Mouse (Mus musculus): ENCODE results near the gene Nfatc3. TPM values are rescaled to one million over a fixed set of nuclear protein-coding genes. Genes with fewer than 3 reads are reported as not detected.

Gene Nfatc3
- polyA plus RNA-seq, 1 experiment from 2014 or later: 6.2 TPM

DNA sequence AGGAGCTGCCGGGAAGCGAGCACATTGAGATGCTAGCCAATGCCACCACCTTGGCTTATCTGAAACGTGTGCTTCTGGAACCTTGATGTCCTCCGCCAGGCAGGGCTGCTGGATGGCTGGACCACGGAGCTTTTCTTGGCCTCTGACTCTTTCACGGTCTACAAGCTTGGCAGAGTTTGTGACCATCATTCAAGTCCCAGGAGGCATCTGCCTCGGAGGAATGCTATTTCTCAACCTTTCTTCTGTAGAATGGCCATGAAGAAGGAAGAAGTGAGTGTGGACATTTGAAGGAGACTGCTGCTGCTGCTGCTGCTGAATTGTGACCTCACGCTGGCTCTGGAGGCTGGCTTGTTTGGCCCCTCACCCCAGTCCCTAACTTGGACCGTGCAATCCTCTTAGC is 104.6 kb downstream of the Nfatc3 start:
- WGBS: 87% methylated on average over 9 of the region's 9 CpGs
- Histone ChIP-seq H3K4me1 (replicated peaks; ENCODE audit: control insufficient read depth, insufficient read depth, low read length) (no peaks in the 10 kb centered on the region; the same call in 1 of the 2 replicates), H3K4me3 (ENCODE audit: low read depth, low read length) (no peak overlapping the region), H3K27me3 (replicated peaks; ENCODE audit: control insufficient read depth, insufficient read depth, low read length) (no peaks in the 10 kb centered on the region), H3K27ac (ENCODE audit: low read depth, low read length) (no peak overlapping the region), H3K4me2 (no peak overlapping the region), H3K9me3 (ENCODE audit: control insufficient read depth, low read length) (no peaks in the 10 kb centered on the region), H3K9ac (ENCODE audit: low read depth, low read length) (no peak overlapping the region), H3K36me3 (ENCODE audit: control insufficient read depth, insufficient read depth, low read length) (peaks cover 25% of the 10 kb centered on the region; the same call in 1 of the 2 replicates)
- ATAC-seq (replicated peaks; ENCODE audit: low FRiP score) (no peak), DNase-seq (ENCODE audit: low spot score) (no peak)

DNA sequence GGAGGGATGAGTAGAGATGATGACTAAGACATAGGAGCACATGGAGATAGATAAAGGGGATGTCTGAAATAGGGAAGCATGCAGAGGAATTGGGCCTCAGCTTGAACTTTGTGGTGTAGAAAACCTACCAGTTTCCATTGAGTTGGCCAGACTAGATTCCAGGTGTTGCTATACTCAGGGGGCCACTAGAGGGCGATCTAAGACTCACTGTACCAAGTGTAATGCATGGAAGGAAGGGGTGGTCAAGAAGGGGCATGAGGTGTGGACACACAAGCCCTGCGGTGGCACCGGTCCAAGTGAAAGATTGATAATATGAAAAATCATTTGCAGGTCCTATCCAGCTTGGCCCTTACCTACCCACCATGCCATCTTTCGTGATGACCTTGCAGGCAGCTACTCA is 106.8 kb downstream of the Nfatc3 start:
- ATAC-seq (replicated peaks; ENCODE audit: low FRiP score): no peak
- Histone ChIP-seq H3K27me3 (replicated peaks; ENCODE audit: control insufficient read depth, insufficient read depth, low read length) (no peaks in the 10 kb centered on the region), H3K4me2 (no peak overlapping the region), H3K4me3 (ENCODE audit: low read depth, low read length) (no peak overlapping the region), H3K4me1 (replicated peaks; ENCODE audit: control insufficient read depth, insufficient read depth, low read length) (peaks cover 6% of the 10 kb centered on the region), H3K9me3 (ENCODE audit: control insufficient read depth, low read length) (no peaks in the 10 kb centered on the region), H3K9ac (ENCODE audit: low read depth, low read length) (no peak overlapping the region), H3K27ac (ENCODE audit: low read depth, low read length) (no peak overlapping the region), H3K36me3 (ENCODE audit: control insufficient read depth, insufficient read depth, low read length) (peaks cover 14% of the 10 kb centered on the region; the same call in 1 of the 2 replicates)
- WGBS: 52% methylated on average over 4 of the region's 4 CpGs
- DNase-seq (ENCODE audit: low spot score): peak; percentile 72

DNA sequence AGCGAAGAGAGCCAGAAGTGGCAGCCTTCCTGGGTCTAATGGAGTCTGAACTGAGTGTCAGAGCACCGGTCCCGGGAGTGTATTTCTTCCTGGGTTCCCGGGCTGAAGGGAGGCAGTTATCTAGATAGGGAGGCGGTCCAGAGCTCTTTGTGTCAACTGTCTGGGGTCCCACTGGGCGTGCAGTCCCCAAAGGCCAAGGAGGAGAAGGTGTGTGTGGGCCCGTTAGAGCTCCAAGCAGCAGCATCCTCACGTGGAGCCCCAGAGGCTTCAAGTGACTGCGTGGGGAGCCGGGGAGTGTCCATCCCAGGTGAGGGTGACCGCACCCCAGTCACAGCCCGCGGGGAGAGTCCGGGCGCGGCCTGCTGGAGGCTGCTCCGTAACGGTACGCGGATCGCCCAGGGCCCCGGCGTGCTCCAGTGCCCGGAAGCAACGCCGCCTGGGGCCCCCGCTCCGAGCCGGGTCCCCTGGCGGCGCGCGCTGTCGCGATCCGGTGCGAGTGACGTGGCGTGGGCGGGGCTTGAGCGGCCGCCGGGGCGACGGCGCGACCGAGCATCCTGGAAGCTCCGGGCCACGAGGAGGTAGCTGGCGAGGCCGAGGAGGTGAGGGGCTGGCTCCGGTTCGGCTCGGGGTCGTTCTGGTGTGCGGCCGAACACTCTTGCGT is 109.8 kb downstream of the Nfatc3 start, which contains the start of gene Slc7a6:
TSS of gene Slc7a6 (plus strand) at position 502 of the 661 bp plus-strand sequence.
- Histone ChIP-seq H3K9me3 (ENCODE audit: control insufficient read depth, low read length) (no peaks in the 10 kb centered on the region), H3K27ac (ENCODE audit: low read depth, low read length) (peak within 1 kb of the TSS; percentile 86), H3K4me3 (ENCODE audit: low read depth, low read length) (peak within 1 kb of the TSS; percentile 88), H3K27me3 (replicated peaks; ENCODE audit: control insufficient read depth, insufficient read depth, low read length) (no peaks in the 10 kb centered on the region), H3K9ac (ENCODE audit: low read depth, low read length) (peak within 1 kb of the TSS; percentile 86), H3K4me1 (replicated peaks; ENCODE audit: control insufficient read depth, insufficient read depth, low read length) (peaks cover 6% of the 10 kb centered on the region), H3K4me2 (peak within 1 kb of the TSS; percentile 98), H3K36me3 (ENCODE audit: control insufficient read depth, insufficient read depth, low read length) (peaks cover 4% of the 10 kb centered on the region; the same call in 1 of the 2 replicates)
- ATAC-seq (replicated peaks; ENCODE audit: low FRiP score): peak; percentile 89
- DNase-seq (ENCODE audit: low spot score): peak; percentile 87
- under 1% methylated on average over 59 of the region's 59 CpGs for WGBS

DNA sequence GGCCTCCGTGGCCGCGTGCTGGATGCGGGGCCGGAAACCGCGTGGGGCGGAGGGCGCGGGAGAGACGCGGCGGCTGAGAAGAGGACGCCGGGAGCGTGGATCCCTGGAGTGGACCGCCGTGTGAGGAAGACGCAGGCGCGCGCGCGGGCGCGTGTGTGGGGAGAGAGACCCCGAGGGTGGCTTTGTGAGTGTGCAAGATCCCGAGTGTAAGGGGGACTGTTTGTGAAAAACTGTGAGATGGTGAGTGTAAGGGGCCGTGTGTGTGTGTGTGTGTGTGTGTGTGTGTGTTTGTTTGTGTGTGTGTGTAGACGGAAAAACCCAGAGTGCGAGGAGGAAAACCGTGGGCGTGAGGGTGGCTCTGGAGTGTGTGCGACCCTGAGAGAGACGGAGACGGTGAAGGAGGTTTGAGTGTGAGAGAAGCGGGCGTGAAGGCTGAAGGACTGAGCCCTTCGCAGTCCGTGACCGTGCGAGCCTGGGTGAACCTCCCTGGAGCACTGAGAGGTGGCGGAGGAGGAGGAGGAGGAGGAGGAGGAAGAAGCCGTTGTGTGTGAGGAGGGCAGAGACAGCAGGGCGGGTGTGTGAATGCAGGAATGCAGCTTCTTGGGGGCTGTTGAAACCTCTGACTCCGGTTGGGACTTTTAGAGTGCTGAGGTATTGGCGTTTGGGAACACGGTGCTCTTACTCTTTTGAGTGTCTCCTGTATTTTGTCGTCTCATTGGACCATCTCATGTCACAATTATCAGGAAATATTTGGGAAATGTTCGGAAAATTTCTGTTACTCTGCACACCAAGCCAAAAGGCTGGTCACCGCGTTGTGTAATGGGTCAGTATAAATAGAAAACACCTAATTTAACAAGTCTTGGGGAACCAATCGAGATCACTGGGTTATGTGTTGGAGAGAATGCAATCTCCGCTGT is 110.6 kb downstream of the Nfatc3 start:
- ATAC-seq (replicated peaks; ENCODE audit: low FRiP score) (peak; percentile 63), DNase-seq (ENCODE audit: low spot score) (peak; percentile 66)
- H3K36me3 ChIP-seq (ENCODE audit: control insufficient read depth, insufficient read depth, low read length): no peaks in the 10 kb centered on the region
- H3K9ac ChIP-seq (ENCODE audit: low read depth, low read length): peak overlapping the region; percentile 86
- H3K4me3 ChIP-seq (ENCODE audit: low read depth, low read length): peak overlapping the region; percentile 88
- peak overlapping the region; percentile 86 for H3K27ac ChIP-seq (ENCODE audit: low read depth, low read length)
- 1% methylated on average over 54 of the region's 54 CpGs for WGBS
- no peaks in the 10 kb centered on the region for H3K27me3 ChIP-seq (replicated peaks; ENCODE audit: control insufficient read depth, insufficient read depth, low read length)
- no peaks in the 10 kb centered on the region for H3K9me3 ChIP-seq (ENCODE audit: control insufficient read depth, low read length)
- peak overlapping the region; percentile 98 for H3K4me2 ChIP-seq
- H3K4me1 ChIP-seq (replicated peaks; ENCODE audit: control insufficient read depth, insufficient read depth, low read length): peaks cover 6% of the 10 kb centered on the region

DNA sequence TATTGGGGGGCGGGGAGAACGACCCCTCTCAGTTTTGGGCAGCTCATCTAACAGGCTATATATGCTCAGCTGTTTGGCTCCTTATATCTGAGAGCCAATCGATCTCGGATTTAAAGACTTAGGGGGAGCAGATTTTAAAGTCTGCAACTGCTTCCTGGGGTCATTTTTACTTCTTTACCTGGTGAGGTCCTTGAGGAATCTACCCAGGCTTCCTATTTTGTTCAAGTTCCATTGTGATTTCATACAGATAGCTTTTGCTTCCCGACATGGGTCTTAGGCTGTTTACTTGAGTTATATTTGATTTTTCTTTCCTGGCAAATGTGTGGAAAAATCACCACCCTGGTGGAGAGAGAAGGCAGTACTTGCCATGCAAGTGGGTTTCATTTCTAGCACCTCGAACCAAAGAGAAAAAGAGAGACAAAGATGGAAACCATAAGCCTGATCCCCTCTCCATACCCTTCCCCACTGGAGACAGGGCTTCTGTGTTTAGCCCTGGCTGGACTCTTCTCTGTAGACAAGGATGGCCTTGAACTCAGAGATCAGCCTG is 111.4 kb downstream of the Nfatc3 start:
- peak overlapping the region; percentile 88 for H3K4me3 ChIP-seq (ENCODE audit: low read depth, low read length)
- H3K27ac ChIP-seq (ENCODE audit: low read depth, low read length): no peak overlapping the region
- peak overlapping the region; percentile 98 for H3K4me2 ChIP-seq
- no peak for ATAC-seq (replicated peaks; ENCODE audit: low FRiP score)
- H3K36me3 ChIP-seq (ENCODE audit: control insufficient read depth, insufficient read depth, low read length): no peaks in the 10 kb centered on the region
- no peak for DNase-seq (ENCODE audit: low spot score)
- H3K9ac ChIP-seq (ENCODE audit: low read depth, low read length): peak overlapping the region; percentile 86
- peaks cover 6% of the 10 kb centered on the region for H3K4me1 ChIP-seq (replicated peaks; ENCODE audit: control insufficient read depth, insufficient read depth, low read length)
- H3K27me3 ChIP-seq (replicated peaks; ENCODE audit: control insufficient read depth, insufficient read depth, low read length): no peaks in the 10 kb centered on the region
- H3K9me3 ChIP-seq (ENCODE audit: control insufficient read depth, low read length): no peaks in the 10 kb centered on the region
- 30% methylated on average over 6 of the region's 6 CpGs for WGBS

DNA sequence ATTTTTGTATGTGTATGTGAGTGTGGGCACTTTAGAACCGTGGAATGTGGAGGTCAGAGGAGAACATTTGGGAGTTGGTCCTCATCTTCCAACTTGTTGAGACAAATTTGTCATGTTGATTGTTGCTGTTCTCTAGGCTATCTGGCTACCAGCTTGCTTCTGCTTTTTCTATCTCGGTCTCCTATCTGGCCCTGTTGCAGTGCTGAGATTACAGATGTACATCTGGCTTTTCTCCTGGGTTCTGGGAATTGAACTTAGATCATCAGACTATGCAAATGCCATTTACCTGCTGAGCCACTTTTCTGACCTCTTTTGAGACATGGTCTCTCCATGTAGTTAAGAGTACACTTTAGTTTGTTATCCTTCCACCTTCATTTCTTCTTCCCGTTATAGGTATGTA is 114.9 kb downstream of the Nfatc3 start:
- Histone ChIP-seq H3K27ac (ENCODE audit: low read depth, low read length) (no peak overlapping the region), H3K9me3 (ENCODE audit: control insufficient read depth, low read length) (no peaks in the 10 kb centered on the region), H3K9ac (ENCODE audit: low read depth, low read length) (no peak overlapping the region), H3K27me3 (replicated peaks; ENCODE audit: control insufficient read depth, insufficient read depth, low read length) (no peaks in the 10 kb centered on the region), H3K36me3 (ENCODE audit: control insufficient read depth, insufficient read depth, low read length) (no peaks in the 10 kb centered on the region), H3K4me3 (ENCODE audit: low read depth, low read length) (no peak overlapping the region), H3K4me1 (replicated peaks; ENCODE audit: control insufficient read depth, insufficient read depth, low read length) (peaks cover 16% of the 10 kb centered on the region), H3K4me2 (no peak overlapping the region)
- DNase-seq (ENCODE audit: low spot score): no peak
- ATAC-seq (replicated peaks; ENCODE audit: low FRiP score): no peak
- 75% methylated on average over 3 of the region's 3 CpGs for WGBS

DNA sequence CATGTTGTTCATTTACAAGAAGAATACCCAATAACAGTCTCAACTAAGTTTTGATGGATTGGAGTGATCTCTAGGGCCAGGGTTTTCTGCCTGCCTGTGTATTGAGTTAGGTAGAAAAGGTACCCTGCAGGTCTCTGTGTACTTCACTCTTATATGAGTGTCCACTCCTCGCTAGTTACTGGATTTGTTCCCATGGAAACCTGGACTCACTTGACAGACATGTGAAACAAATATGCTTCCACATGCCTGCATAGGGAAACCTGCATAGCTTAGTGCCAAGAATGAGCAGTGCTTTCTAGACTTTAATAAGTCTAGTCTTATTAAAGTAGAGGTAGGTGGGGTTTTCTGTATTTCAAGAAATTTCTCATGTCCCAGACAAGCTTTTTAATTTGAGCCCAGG is 118.3 kb downstream of the Nfatc3 start:
- no peak for ATAC-seq (replicated peaks; ENCODE audit: low FRiP score)
- Histone ChIP-seq H3K27ac (ENCODE audit: low read depth, low read length) (no peak overlapping the region), H3K9ac (ENCODE audit: low read depth, low read length) (no peak overlapping the region), H3K4me3 (ENCODE audit: low read depth, low read length) (no peak overlapping the region), H3K4me1 (replicated peaks; ENCODE audit: control insufficient read depth, insufficient read depth, low read length) (peaks cover 9% of the 10 kb centered on the region), H3K9me3 (ENCODE audit: control insufficient read depth, low read length) (no peaks in the 10 kb centered on the region), H3K4me2 (no peak overlapping the region), H3K27me3 (replicated peaks; ENCODE audit: control insufficient read depth, insufficient read depth, low read length) (no peaks in the 10 kb centered on the region), H3K36me3 (ENCODE audit: control insufficient read depth, insufficient read depth, low read length) (no peaks in the 10 kb centered on the region)
- WGBS: 37% methylated on average over 1 of the region's 1 CpGs
- no peak for DNase-seq (ENCODE audit: low spot score)

DNA sequence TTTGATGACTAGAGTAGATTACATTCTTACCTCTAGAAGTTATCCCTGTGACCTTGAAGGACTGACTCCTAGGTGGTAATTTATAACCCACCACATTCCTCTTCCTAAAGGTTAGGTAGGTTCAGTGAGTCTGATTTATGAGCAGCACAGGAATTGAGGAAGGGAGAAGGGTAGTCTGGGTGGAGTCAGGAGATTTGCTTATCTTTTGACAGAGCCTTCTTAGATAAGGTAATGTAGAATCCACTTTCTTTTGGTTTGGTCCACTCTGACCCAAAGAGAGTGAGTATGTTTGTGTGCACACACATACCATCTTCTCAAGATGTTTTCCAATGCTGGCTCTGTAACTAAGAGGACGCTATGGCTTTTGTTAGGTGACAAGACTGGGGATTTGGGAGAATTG is 119.0 kb downstream of the Nfatc3 start:
- ATAC-seq (replicated peaks; ENCODE audit: low FRiP score): no peak
- Histone ChIP-seq H3K4me3 (ENCODE audit: low read depth, low read length) (no peak overlapping the region), H3K27ac (ENCODE audit: low read depth, low read length) (no peak overlapping the region; the same call in 1 of the 2 replicates), H3K9ac (ENCODE audit: low read depth, low read length) (no peak overlapping the region), H3K9me3 (ENCODE audit: control insufficient read depth, low read length) (no peaks in the 10 kb centered on the region), H3K36me3 (ENCODE audit: control insufficient read depth, insufficient read depth, low read length) (no peaks in the 10 kb centered on the region), H3K27me3 (replicated peaks; ENCODE audit: control insufficient read depth, insufficient read depth, low read length) (no peaks in the 10 kb centered on the region), H3K4me2 (no peak overlapping the region), H3K4me1 (replicated peaks; ENCODE audit: control insufficient read depth, insufficient read depth, low read length) (peaks cover 9% of the 10 kb centered on the region)
- no peak for DNase-seq (ENCODE audit: low spot score)
- WGBS: 74% methylated on average over 1 of the region's 1 CpGs
